Mouse (Mus musculus): ENCODE measurements around the gene Pde4a.

Pde4a gene

GRCm38 (mm10) chr9:21165041-21165951, at the start of gene Pde4a:
Gene Pde4a (plus strand): TSS chr9:21165714.
- DNase-seq (ENCODE audit: extremely low spot score) = peak; percentile 67

- DNase-seq (ENCODE audit: extremely low spot score) = no peak
Measured at GRCm38 (mm10) chr9:21117073-21117472, 48.4 kb upstream of the Pde4a start.

GRCm38 (mm10) chr9:21121483-21121882, 44.0 kb upstream of the Pde4a start:
- no peak for DNase-seq (ENCODE audit: extremely low spot score)

DNA sequence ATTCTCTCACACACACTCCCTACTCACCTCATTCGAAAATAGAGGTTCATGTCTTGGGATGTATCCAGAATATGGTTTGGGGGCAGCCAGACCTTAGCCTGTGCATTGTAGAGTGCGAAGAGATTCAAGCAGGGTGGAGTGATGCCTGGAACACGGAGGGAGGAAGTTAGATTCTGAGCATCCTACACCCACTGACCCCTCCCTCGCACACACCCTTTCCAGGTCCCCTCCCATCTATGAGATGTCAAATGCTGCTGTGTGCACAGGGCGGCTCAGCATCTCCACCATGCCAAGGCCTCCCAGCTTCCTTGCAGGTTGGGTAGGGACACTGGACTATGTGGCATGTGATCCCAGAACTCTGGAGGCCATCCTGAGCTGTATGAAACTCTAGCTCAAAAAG, 40.7 kb upstream of the Pde4a start:
- DNase-seq (ENCODE audit: extremely low spot score) = no peak

DNA sequence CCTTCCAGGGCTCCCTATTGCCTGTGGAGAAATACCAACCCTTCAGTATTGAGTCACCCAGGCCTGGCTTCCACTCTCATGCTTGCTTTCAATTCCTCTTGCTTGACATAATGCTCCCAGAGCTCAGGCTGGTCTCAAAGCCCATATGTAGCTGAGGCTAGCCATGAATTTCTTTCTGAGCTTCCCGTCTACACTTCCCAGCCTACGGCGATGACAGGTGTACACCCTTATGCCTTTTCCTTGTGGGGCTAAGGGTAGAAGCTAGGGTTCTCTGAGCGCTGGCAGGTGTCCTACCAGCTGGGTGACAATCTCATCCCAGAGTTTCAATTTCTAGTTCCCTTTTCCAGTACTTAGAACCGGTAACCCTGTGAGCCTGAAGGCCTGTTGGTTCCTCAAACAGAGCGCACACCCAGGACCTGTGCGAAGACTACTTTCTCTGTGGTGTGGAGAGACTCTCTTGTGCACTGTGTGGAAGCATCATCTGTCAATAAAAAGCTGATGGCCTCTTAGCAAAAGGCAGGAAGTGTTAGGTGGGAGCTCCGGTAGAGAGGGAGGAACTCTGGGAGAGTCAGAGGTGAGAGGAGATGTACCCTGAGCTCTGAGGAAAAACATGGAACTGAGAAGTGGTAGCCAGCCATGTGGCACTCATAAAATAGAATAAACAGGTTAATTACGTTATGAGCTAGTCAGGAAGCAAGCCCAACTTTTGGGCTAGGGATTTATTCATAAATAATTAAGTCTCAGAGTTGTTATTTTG, 39.8 kb upstream of the Pde4a start:
- no peak for DNase-seq (ENCODE audit: extremely low spot score)

DNA sequence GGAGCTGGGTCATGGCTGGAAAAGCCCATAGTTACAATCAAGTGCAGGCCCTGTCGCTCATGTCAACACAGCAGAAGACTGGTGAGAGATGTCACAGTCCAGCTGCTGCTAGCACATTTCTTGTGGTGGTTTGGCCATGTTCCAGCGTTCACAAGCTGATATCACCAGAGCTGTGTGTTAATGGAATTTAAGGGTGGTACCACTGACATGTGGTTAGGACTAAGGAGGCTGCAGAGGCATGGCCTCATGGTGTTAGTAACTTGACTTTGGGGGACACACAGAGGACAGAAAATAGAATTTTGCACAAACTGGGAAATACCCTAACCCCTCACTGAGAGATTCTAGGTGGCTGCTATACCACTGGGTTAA, 39.3 kb upstream of the Pde4a start:
- no peak for DNase-seq (ENCODE audit: extremely low spot score)

- peak; percentile 91 for DNase-seq (ENCODE audit: extremely low spot score)
Measured at GRCm38 (mm10) chr9:21131059-21131956, 34.2 kb upstream of the Pde4a start, which contains the start of gene Tyk2. Gene Tyk2 (minus strand): TSS chr9:21131243.

DNA sequence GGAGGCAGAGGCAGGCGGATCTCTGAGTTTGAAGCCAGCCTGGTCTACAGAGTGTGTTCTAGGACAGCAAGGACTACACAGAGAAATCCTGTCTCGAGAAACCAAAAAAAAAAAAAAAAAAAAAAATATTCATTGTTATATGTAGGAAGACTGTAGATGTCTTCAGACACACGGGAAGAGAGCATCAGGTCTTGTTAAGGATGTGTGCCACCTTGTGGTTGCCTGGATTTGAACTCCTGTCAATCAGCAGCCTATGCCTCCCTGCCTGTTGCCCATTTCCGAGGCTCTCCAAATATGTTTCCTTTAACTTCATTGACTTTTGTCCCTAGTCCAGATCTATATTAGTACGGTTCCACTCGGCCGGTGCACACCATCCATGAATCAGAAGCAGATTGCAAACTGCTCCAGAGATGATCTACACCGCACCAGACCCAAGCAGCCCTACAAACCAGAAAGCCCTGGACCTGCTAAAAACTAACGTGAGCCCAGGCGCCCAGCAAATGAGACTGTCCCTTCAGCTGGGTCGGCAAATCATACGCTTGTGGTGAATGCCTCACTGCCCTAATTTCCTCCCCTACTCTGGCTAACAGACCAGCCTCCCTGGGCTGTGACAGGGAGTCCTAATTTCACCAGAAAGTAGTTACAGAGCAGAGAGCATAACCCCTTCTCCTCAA, 33.3 kb upstream of the Pde4a start:
- DNase-seq (ENCODE audit: extremely low spot score) = no peak

- no peak for DNase-seq (ENCODE audit: extremely low spot score)
Measured at GRCm38 (mm10) chr9:21133064-21133707, 32.3 kb upstream of the Pde4a start.

DNA sequence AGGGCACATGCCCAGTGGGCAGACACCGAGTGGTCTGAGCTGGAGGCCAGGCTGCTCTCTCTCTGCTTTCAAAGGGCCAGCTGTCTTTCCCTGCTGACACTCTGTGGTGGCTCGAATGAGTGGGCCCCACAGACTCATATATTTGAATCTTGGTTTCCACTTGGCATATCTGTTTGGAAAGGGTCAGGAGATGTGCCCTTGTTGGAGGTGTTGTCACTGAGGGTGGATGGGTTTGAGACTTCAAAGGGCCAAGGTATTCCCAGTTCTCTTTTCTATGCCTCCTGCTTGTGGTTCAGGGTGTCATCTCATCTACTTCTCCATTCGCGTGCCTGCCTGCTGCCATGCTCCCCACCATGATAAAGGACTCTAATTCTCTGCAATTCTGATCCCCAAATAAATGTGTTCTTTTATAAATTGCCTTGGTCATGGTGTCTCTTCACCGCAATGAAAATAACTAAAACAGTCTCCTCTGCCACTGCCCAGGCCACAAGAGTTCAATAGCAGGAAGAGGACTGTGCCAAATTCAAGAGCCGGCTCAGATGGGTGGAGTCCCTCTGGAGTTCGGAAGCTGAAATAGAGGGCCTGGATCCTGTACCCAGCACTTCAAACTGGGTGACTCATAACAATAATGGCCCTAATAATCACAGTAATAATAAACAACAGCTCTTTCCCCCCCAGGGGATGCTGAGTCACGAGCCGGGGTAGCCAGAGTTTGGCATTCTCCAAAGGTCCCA, 30.8 kb upstream of the Pde4a start:
- DNase-seq (ENCODE audit: extremely low spot score) = no peak

DNA sequence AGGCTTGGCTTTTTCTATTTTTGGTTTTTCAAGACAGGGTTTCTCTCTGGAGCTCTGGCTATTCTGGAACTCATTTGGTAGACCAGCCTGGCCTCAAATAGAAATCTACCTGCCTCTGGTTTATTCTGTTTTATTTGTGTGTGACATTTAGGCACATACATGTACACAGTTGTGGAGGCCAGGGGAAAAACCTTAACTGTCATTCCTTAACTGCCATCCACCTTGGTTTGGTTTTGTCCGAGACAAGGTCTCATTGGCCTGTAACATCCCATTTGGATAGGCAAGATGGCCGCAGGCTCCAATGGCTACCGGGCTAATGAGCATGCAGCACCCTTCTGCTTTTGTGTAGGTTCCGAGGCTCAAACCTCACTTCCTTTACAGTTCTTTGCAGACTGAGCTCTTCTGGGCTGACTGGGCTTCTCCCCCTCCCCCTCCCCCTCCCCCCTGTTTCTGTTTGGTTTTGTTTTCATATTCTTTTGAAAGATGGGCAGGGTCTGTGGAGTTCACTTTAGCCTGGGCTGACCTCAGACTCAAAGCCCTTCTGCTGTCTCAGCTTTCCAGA, 30.1 kb upstream of the Pde4a start:
- DNase-seq (ENCODE audit: extremely low spot score) = no peak

DNA sequence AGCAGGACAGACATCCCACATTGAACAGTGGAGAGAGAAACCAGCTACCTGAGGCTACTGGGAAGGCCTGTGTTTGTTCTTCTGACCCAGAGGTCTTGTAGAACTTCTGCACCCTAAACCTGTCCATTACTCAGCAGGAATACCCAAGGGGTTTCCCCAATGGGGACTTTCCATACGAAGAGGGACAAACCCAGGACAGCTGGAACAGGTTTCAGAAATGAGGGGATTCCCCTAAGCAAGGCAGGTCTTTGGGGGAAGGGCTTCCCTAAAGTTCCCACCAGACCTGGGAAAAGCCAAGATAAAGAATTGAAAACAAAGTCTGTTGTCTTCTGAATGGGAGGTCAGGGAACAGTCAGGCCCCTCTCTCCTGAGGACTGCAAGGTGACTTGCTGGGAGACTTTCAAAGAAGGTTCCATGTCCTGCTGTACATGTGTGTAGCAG, 29.6 kb upstream of the Pde4a start:
- DNase-seq (ENCODE audit: extremely low spot score) = no peak

DNA sequence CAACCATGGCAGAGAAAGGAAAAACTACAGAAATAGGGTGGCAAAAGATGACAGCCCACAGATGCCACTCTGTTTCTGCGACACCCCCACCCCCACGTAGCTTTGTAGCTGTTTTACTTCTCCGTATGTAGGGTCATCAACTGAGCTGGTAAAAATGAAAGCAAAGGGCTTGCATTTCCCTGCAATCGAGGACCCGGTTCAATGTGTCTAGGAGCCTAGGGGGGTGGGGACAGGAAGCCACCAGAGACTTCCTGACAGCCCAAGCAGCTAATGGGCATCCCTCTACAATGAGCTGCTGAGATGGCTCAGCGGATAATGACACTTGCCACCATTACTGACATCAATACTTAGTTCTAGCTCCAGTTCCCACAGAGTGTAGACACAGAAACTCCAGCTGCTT, 29.1 kb upstream of the Pde4a start:
- no peak for DNase-seq (ENCODE audit: extremely low spot score)

GRCm38 (mm10) chr9:21137229-21137628, 28.3 kb upstream of the Pde4a start:
- DNase-seq (ENCODE audit: extremely low spot score) = peak; percentile 60

DNA sequence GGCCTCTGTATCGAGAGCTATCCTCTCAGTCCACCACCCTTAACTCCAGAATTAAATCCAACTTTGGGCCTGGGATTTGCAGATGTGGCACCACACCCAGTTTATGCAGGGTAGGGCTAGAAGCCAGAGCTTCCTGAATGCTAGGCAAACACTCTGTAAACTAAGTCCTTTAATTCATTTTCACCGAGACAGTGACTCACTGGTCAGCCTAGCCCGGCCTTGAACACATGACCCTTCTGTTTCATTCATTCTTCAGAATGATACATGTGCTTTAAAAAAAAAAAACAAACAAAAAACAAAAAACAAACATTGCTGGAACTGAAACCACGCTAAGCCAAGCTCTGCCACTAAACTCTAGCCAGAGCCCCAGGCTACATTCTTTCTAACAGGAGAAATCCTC, 27.1 kb upstream of the Pde4a start:
- no peak for DNase-seq (ENCODE audit: extremely low spot score)

DNA sequence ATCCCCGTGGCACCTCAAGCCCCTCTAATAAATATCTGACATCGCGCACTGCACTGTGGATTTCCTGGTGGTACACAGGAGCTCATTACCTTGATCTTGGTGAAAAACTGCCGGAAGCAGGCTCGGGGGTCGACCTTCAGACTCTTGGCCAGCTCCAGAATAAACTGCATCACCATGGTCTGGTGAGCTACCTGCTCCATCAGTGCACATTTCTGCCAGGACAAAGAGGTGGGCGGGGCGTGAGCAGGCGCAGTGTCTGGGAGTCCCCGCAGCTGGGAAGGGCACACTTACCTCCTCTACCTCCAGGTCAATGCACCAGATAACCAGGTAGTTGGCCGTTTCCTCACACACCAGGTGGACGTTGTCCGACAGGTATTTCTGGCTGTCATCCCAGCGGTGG, 23.6 kb upstream of the Pde4a start:
- DNase-seq (ENCODE audit: extremely low spot score) = no peak

DNA sequence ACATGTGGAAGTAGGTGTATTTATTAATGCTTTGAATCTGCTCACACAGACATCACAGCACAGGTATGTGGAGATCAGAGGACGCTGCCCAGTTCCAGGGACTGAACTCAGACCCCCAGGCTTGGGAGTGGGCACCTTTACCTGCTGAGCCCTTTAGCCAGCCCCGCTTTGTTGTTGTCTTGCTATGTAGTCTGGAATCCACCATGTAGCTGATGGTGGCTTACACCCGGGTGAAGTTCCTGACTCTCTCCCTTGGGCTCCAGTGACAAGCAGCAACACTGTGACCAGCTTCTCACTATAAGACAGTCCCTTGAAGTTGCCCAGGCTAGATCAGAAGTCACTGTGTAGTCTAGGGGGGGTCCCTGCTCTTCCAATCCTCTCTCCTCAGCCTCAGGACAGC, 21.2 kb upstream of the Pde4a start:
- no peak for DNase-seq (ENCODE audit: extremely low spot score)

DNA sequence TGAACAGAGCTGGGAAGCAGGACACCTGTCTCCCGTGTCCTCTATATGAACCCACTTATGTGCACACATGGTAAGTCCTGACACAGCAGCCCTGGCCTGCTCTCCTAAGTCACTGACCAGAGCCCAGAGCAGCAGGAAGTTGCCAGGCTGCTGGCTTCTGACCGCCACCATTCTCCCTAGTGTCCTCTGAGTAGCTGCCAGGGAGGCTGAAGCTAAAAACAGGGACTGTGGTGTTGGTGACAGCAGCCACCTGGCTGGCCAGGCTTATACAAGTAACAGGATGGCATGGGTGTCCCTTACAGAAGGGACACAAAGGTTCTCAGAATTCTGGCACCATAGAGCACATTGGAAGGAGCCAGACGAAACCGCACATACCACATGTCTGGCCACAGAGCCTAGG, 20.1 kb upstream of the Pde4a start:
- no peak for DNase-seq (ENCODE audit: extremely low spot score)

DNA sequence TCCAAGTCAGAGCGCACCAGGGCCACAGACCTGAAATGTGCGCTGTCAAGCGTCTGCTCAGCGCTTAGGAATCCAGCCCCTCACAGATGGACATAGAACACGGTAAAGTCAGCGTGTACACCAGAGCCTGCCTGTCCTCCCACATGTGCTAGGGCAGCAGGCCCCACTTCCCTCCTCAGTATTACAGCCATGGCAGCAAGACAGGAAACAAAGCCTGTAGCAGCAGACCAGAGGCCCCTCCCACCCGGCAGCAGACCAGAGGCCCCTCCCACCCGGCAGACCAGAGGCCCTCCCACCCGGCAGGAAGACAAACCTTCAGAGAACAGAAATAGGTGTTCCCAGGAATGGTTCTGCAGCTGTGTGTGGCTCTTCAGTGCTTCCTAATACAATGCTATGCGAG, 18.8 kb upstream of the Pde4a start:
- peak; percentile 48 for DNase-seq (ENCODE audit: extremely low spot score)

GRCm38 (mm10) chr9:21148427-21148826, 17.1 kb upstream of the Pde4a start:
- no peak for DNase-seq (ENCODE audit: extremely low spot score)
